Mouse (Mus musculus) kidney, postnatal 0 days (tissue): ENCODE measurements around the gene Trim41. TPM values are rescaled to one million over a fixed set of nuclear protein-coding genes. Genes with fewer than 3 reads are reported as not detected.

ENCODE experiments used
- ATAC-seq: fragments of 200-750 bp; cut with Nextera tagmentation; replicated peaks from 2 replicates; pipeline ENCODE4 v1.8.0; 2017; ENCODE audit warnings: low read depth, moderate number of reproducible peaks, moderate TSS enrichment, moderate library complexity; ENCODE audit not compliant: low FRiP score
- DNase-seq: peaks from one replicate; pipeline ENCODE4 v3.0.0-alpha.2; 2016; ENCODE audit warnings: low spot score
- H3K27ac ChIP-seq: fragments of 300-500 bp; sonication (generic); 2 replicates; pipeline ENCODE4 v1.5.1; 2014; ENCODE audit warnings: mild to moderate bottlenecking
- H3K27me3 ChIP-seq: fragments of 300-500 bp; sonication (generic); 2 replicates; pipeline ENCODE4 v1.6.1; 2014; ENCODE audit warnings: low read length, mixed read lengths; ENCODE audit not compliant: insufficient read depth
- H3K36me3 ChIP-seq: fragments of 300-500 bp; sonication (generic); 2 replicates; pipeline ENCODE4 v1.6.1; 2014; ENCODE audit warnings: low read length, mixed read lengths; ENCODE audit not compliant: insufficient read depth
- H3K4me1 ChIP-seq: fragments of 300-500 bp; sonication (generic); replicated peaks from 2 replicates; pipeline ENCODE4 v1.6.1; 2014; ENCODE audit warnings: antibody characterized with exemption, low read length, mixed read lengths; ENCODE audit not compliant: insufficient read depth
- H3K4me2 ChIP-seq: fragments of 300-500 bp; sonication (generic); 2 replicates; pipeline ENCODE4 v1.6.1; 2014; ENCODE audit warnings: mild to moderate bottlenecking, low read length, moderate library complexity, mixed read lengths
- H3K4me3 ChIP-seq: fragments of 300-500 bp; sonication (generic); replicated peaks from 2 replicates; pipeline ENCODE4 v1.5.1; 2014; ENCODE audit warnings: low read depth, low read length
- H3K9ac ChIP-seq: fragments of 300-500 bp; sonication (generic); 2 replicates; pipeline ENCODE4 v1.6.1; 2014; ENCODE audit warnings: low read depth, low read length
- H3K9me3 ChIP-seq: fragments of 300-500 bp; sonication (generic); replicated peaks from 2 replicates; pipeline ENCODE4 v1.6.1; 2016; ENCODE audit warnings: low read length, inconsistent platforms, mixed read lengths
- CTCF ChIP-seq: IDR thresholded peaks from 2 replicates; pipeline ENCODE4 v1.5.1; 2016; ENCODE audit warnings: antibody characterized with exemption, low read depth, mild to moderate bottlenecking, moderate library complexity
- WGBS: fragments of 180-500 bp; shearing (Covaris S2); extraction: QIAGEN DNeasy Blood & Tissue Kit; methylation state at CpG from one replicate; pipeline ENCODE4 v1.1.7; 2014; 5-methylcytosine and 5-hydroxymethylcytosine counted together
- polyA plus RNA-seq: library from polyadenylated mRNA; unstranded; fragments of >200 nt; fragmentation: Nextera tagmentation; extraction: Ambion mirVana; gene quantifications from 2 replicates; pipeline ENCODE4 v1.2.1, GENCODE M21; 2015

Trim41 gene
- polyA plus RNA-seq, 1 experiment from 2014 or later, result 5.2 TPM

- Histone ChIP-seq H3K9me3 (no peaks in the 10 kb centered on the region), H3K4me2 (no peak overlapping the region), H3K4me3 (no peak overlapping the region), H3K27me3 (no peaks in the 10 kb centered on the region), H3K9ac (no peak overlapping the region), H3K27ac (no peak overlapping the region), H3K36me3 (no peaks in the 10 kb centered on the region), H3K4me1 (no peaks in the 10 kb centered on the region)
- 77% methylated on average over 9 of the region's 9 CpGs for WGBS
- no peak for ATAC-seq
- no peak for DNase-seq
- no peak for TF ChIP-seq CTCF
Observed at GRCm38 (mm10) chr11:48764119-48764518, 53.0 kb downstream of the Trim41 start.

GRCm38 (mm10) chr11:48759021-48759420 is 58.1 kb downstream of the Trim41 start:
- ATAC-seq (no peak), DNase-seq (no peak)
- no peak for TF ChIP-seq CTCF
- no peak overlapping the region for H3K9ac ChIP-seq
- H3K9me3 ChIP-seq, result no peaks in the 10 kb centered on the region
- no peaks in the 10 kb centered on the region for H3K36me3 ChIP-seq
- H3K4me2 ChIP-seq, result no peak overlapping the region
- 88% methylated on average over 8 of the region's 8 CpGs for WGBS
- no peaks in the 10 kb centered on the region for H3K27me3 ChIP-seq
- H3K4me1 ChIP-seq, result no peaks in the 10 kb centered on the region
- H3K4me3 ChIP-seq, result no peak overlapping the region
- H3K27ac ChIP-seq, result no peak overlapping the region

Other genes with a start within 250 kb of the Trim41 start
- gene Rack1, start 17.0 kb downstream of the Trim41 start, polyA plus RNA-seq, result 732 and 795 TPM in 2 replicates
- 10.2 and 10.5 TPM in 2 replicates for gene Trim7, start 8.8 kb upstream of the Trim41 start, polyA plus RNA-seq
- gene Gm12184, start 9.3 kb upstream of the Trim41 start, polyA plus RNA-seq, result 4.4 and 10.3 TPM in 2 replicates
- 32.0 and 33.2 TPM in 2 replicates for gene Irgm1, start 54.3 kb upstream of the Trim41 start, polyA plus RNA-seq
- gene Gm5431, start 84.9 kb upstream of the Trim41 start, polyA plus RNA-seq, result 0.24 and 0.43 TPM in 2 replicates
- gene Psme2b, start 128.8 kb upstream of the Trim41 start, polyA plus RNA-seq, result 5.0 and 5.7 TPM in 2 replicates
- gene Olfr56, start 161.5 kb upstream of the Trim41 start, polyA plus RNA-seq, result 0.09 TPM in 2 replicates
- 0.50 and 0.92 TPM in 2 replicates for gene 9930111J21Rik1, start 162.0 kb upstream of the Trim41 start, polyA plus RNA-seq
- gene Gm12185, start 174.9 kb upstream of the Trim41 start, polyA plus RNA-seq, result not detected in 2 replicates
- 4.9 and 5.5 TPM in 2 replicates for gene Tgtp1, start 176.8 kb upstream of the Trim41 start, polyA plus RNA-seq
- gene 9930111J21Rik2, start 233.9 kb upstream of the Trim41 start, polyA plus RNA-seq, result 0.68 TPM in 2 replicates
- gene Tgtp2, start 246.9 kb upstream of the Trim41 start, polyA plus RNA-seq, result 1.6 and 2.2 TPM in 2 replicates